8 mouse cellular contexts compared by ENCODE assay signal in the genomic region with DNA sequence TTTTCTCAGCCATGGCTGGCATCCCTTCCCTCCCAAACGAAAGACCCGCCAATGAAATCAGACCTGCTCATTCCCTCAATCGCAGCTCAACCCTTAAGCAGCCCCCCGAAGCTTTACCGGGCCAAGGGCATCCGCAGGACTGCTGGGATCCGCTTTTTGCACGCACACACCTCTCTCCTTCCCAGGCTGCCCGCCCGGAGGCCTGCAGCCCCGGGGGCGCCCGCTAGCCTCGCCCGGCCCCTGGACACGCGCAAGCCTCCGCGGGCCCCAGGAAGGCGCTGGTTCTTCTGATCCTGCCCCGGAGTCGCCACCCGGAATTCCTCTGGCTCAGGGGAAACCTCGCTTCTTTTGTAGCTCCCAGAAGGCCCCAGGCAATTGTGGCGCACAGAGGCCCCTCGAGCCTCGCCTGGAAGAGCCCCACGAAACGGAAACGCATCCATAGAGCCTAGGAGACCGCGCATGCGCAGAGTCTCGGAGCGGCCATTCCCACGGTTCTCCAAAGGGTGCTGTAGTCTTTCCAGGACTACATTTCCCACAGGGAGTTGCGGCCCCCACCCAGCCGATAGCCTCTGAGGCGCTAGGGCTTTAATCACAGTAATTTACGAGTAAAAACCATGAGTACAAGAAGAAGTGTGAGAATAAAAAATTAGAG. TPM values are rescaled to one million over a fixed set of nuclear protein-coding genes. Genes with fewer than 3 reads are reported as not detected.
DNase-seq lines count a peak whose midpoint lies in the region; ATAC-seq lines count a peak whose summit lies in the region.

TSS of gene Zfp334 (minus strand) at position 416 of the 652 bp plus-strand sequence.

- H3K36me3 ChIP-seq in forebrain, embryonic 12.5 days (replicated peaks) = peaks cover 39% of the 10 kb centered on the region
- H3K36me3 ChIP-seq in heart, embryonic 15.5 days = peaks cover 28% of the 10 kb centered on the region
- H3K36me3 ChIP-seq in neural tube, embryonic 11.5 days (ENCODE audit: control insufficient read depth, insufficient read depth, low read length) = peaks cover 23% of the 10 kb centered on the region

- DNase-seq in 3T3-L1 (ENCODE audit: low read depth, low spot score) = peak; percentile 99
- DNase-seq in brain, embryonic 18.5 days (ENCODE audit: low read depth, low spot score) = peak; percentile 92
- peak; percentile 97 for DNase-seq in kidney, postnatal 14 days
- peak; percentile 83 for DNase-seq in liver
- DNase-seq in neural tube, embryonic 11.5 days (ENCODE audit: low spot score) = peak; percentile 97
- DNase-seq in testis, postnatal 10 days (ENCODE audit: low spot score) = peak; percentile 97

- under 1% methylated on average over 40 of the region's 40 CpGs for WGBS in forebrain, embryonic 12.5 days
- WGBS in heart, embryonic 15.5 days = under 1% methylated on average over 40 of the region's 40 CpGs
- WGBS in neural tube, embryonic 11.5 days = under 1% methylated on average over 40 of the region's 40 CpGs

- peak within 1 kb of the TSS; percentile 93 for H3K9ac ChIP-seq in forebrain, embryonic 12.5 days
- peak within 1 kb of the TSS; percentile 87 for H3K9ac ChIP-seq in heart, embryonic 15.5 days
- peak within 1 kb of the TSS; percentile 88 for H3K9ac ChIP-seq in neural tube, embryonic 11.5 days (ENCODE audit: low read length)

- peak; percentile 93 for ATAC-seq in forebrain, embryonic 12.5 days (ENCODE audit: low FRiP score)
- ATAC-seq in heart, embryonic 15.5 days (replicated peaks; ENCODE audit: insufficient number of reproducible peaks, insufficient read depth, low FRiP score, low read depth) = peak; percentile 95
- peak; percentile 85 for ATAC-seq in neural tube, embryonic 11.5 days (ENCODE audit: insufficient read depth, low FRiP score, low TSS enrichment)

- peak within 1 kb of the TSS; percentile 81 for H3K4me3 ChIP-seq in forebrain, embryonic 12.5 days (replicated peaks)
- H3K4me3 ChIP-seq in heart, embryonic 15.5 days = peak within 1 kb of the TSS; percentile 82
- peak within 1 kb of the TSS; percentile 79 for H3K4me3 ChIP-seq in neural tube, embryonic 11.5 days (ENCODE audit: low read depth, low read length)

- H3K27me3 ChIP-seq in forebrain, embryonic 12.5 days = no peaks in the 10 kb centered on the region
- no peaks in the 10 kb centered on the region for H3K27me3 ChIP-seq in heart, embryonic 15.5 days
- H3K27me3 ChIP-seq in neural tube, embryonic 11.5 days (ENCODE audit: control insufficient read depth, insufficient read depth, low read length) = no peaks in the 10 kb centered on the region

- H3K27ac ChIP-seq in forebrain, embryonic 12.5 days = peak within 1 kb of the TSS; percentile 97
- H3K27ac ChIP-seq in heart, embryonic 15.5 days = peak within 1 kb of the TSS; percentile 91
- H3K27ac ChIP-seq in neural tube, embryonic 11.5 days (ENCODE audit: low read depth, low read length) = peak within 1 kb of the TSS; percentile 82

- peaks cover 18% of the 10 kb centered on the region for H3K4me1 ChIP-seq in forebrain, embryonic 12.5 days
- peaks cover 8% of the 10 kb centered on the region for H3K4me1 ChIP-seq in heart, embryonic 15.5 days (replicated peaks)
- peaks cover 5% of the 10 kb centered on the region for H3K4me1 ChIP-seq in neural tube, embryonic 11.5 days (ENCODE audit: control insufficient read depth, insufficient read depth, low read length)

- H3K4me2 ChIP-seq in forebrain, embryonic 12.5 days = peak within 1 kb of the TSS; percentile 76
- H3K4me2 ChIP-seq in heart, embryonic 15.5 days = peak within 1 kb of the TSS; percentile 89
- H3K4me2 ChIP-seq in neural tube, embryonic 11.5 days (ENCODE audit: low read depth) = peak within 1 kb of the TSS; percentile 62

- no peaks in the 10 kb centered on the region for H3K9me3 ChIP-seq in forebrain, embryonic 12.5 days
- no peaks in the 10 kb centered on the region for H3K9me3 ChIP-seq in heart, embryonic 15.5 days (replicated peaks)
- no peaks in the 10 kb centered on the region for H3K9me3 ChIP-seq in neural tube, embryonic 11.5 days (ENCODE audit: control insufficient read depth, low read length)

RNA-seq across cellular contexts. Expression of gene Zfp334, which starts in this region (rescaled TPM):
- polyA plus RNA-seq in forebrain, embryonic 12.5 days (2016; fragmentation: Nextera tagmentation; extraction: Ambion mirVana) = 22.9 and 24.0 TPM in 2 replicates
- polyA plus RNA-seq in heart, embryonic 15.5 days (2015; fragmentation: Nextera tagmentation; extraction: Ambion mirVana) = 3.4 and 4.2 TPM in 2 replicates
- polyA plus RNA-seq in neural tube, embryonic 11.5 days (2014; fragmentation: Nextera tagmentation; extraction: Ambion mirVana) = 22.2 and 23.0 TPM in 2 replicates

Comparison
In these comparisons a context has a peak if more than half of its experiments do, and no peak if none do; other contexts are left out.
1. Peak in every context shown above with its lines: DNase-seq, ATAC-seq, H3K4me3 ChIP-seq and H3K27ac ChIP-seq.